1 mouse cellular context compared by ENCODE assay signal in the genomic region with DNA sequence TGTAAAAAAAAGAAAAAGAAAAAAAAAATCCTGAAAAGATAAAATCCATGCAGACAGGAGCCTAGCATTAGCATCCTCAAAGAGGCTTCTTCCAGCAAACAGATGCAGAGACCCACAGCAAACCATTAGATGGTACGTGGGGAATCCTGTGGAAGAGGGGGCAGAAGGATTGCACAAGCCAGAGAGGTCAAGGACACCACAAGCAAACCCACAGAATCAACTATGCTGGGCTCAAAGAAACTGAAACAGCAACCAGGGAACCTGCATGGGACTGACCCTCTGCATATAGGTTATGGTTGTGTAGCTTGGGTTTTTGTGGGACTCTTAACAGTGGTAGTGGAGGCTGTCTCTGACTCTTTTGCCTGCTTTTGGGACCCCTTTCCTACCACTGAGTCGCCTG.
TF ChIP-seq lines count a peak whose summit lies in the region.

No protein-coding gene starts in this region.

TF ChIP-seq in CH12.LX, 34 proteins besides CTCF, POLR2A, EP300 and RAD21 (continued from another document):
- TF ChIP-seq MAX (IDR thresholded peaks at IDR 0.05; ENCODE audit: low read length) (no peak), NELFE (IDR thresholded peaks at IDR 0.05; ENCODE audit: low read depth, low read length) (no peak), USF2 (conservative IDR thresholded peaks at IDR 0.05; ENCODE audit: low read depth, low read length) (no peak), ZKSCAN1 (IDR thresholded peaks at IDR 0.05; ENCODE audit: borderline replicate concordance, low read depth, low read length) (no peak), TCF12 (IDR thresholded peaks at IDR 0.05; ENCODE audit: low read depth, low read length) (peak; percentile 71), USF1 (IDR thresholded peaks at IDR 0.05; ENCODE audit: low read depth, low read length) (no peak), PAX5 (IDR thresholded peaks at IDR 0.05; ENCODE audit: low read length) (no peak), MEF2A (IDR thresholded peaks at IDR 0.05; ENCODE audit: borderline replicate concordance, low read depth, low read length) (peak; percentile 61; the same call in 1 of the 2 replicates), ZC3H11A (IDR thresholded peaks at IDR 0.05; ENCODE audit: low read depth, low read length) (no peak), SMC3 (IDR thresholded peaks at IDR 0.05; ENCODE audit: low read depth, low read length) (no peak)
TF ChIP-seq in CH12.LX: peak in this region for 7.
